Mouse (Mus musculus) testis, postnatal 14 days (tissue): ENCODE results near the gene Ppp1r16b.

ENCODE experiments used
- DNase-seq: peaks from one replicate; pipeline ENCODE4 v3.0.0; 2021; ENCODE audit warnings: low spot score

Ppp1r16b gene

GRCm38 (mm10) chr2:158768350-158768749, 103.2 kb downstream of the Ppp1r16b start:
- DNase-seq, result peak; percentile 53

- no peak for DNase-seq
Measured at GRCm38 (mm10) chr2:158768771-158769170, 103.6 kb downstream of the Ppp1r16b start.

- no peak for DNase-seq
Measured at GRCm38 (mm10) chr2:158770126-158770757, 105.0 kb downstream of the Ppp1r16b start.

GRCm38 (mm10) chr2:158771066-158771763, 106.0 kb downstream of the Ppp1r16b start:
- no peak for DNase-seq

GRCm38 (mm10) chr2:158772808-158773207, 107.6 kb downstream of the Ppp1r16b start:
- DNase-seq, result no peak

GRCm38 (mm10) chr2:158774886-158775285, 109.7 kb downstream of the Ppp1r16b start:
- DNase-seq, result no peak

- no peak for DNase-seq
Measured at GRCm38 (mm10) chr2:158776716-158777115, 111.5 kb downstream of the Ppp1r16b start.

GRCm38 (mm10) chr2:158777490-158777889, 112.3 kb downstream of the Ppp1r16b start:
- DNase-seq, result no peak

GRCm38 (mm10) chr2:158778349-158778748, 113.2 kb downstream of the Ppp1r16b start:
- DNase-seq, result no peak

- no peak for DNase-seq
Measured at GRCm38 (mm10) chr2:158781126-158781525, 115.9 kb downstream of the Ppp1r16b start.

GRCm38 (mm10) chr2:158786927-158787795, 122.0 kb downstream of the Ppp1r16b start:
- no peak for DNase-seq

- peak; percentile 92 for DNase-seq
Measured at GRCm38 (mm10) chr2:158794494-158795004, 129.4 kb downstream of the Ppp1r16b start, which contains the start of gene Dhx35. Dhx35 (plus strand) TSS chr2:158794807.

- DNase-seq, result no peak
Measured at GRCm38 (mm10) chr2:158795043-158795442, 129.8 kb downstream of the Ppp1r16b start.

GRCm38 (mm10) chr2:158795875-158796274, 130.7 kb downstream of the Ppp1r16b start:
- no peak for DNase-seq

GRCm38 (mm10) chr2:158799328-158799727, 134.1 kb downstream of the Ppp1r16b start:
- DNase-seq, result no peak

- DNase-seq, result no peak
Measured at GRCm38 (mm10) chr2:158800788-158801187, 135.6 kb downstream of the Ppp1r16b start.

- DNase-seq, result no peak
Measured at GRCm38 (mm10) chr2:158803575-158803974, 138.4 kb downstream of the Ppp1r16b start.

- no peak for DNase-seq
Measured at GRCm38 (mm10) chr2:158815686-158816085, 150.5 kb downstream of the Ppp1r16b start.
